Mouse (Mus musculus): ENCODE measurements around the gene Olfr656.
A peak's percentile ranks its signal among the peaks of the same experiment; 100 is the strongest.

Gene Olfr656

GRCm38 (mm10) chr7:104613655-104614054 is at the start of gene Olfr656:
Gene Olfr656 (plus strand): TSS chr7:104613955.
- no peak for DNase-seq (ENCODE audit: low spot score in 2 of 2)

- no peak for DNase-seq (ENCODE audit: low spot score in 2 of 2)
These were observed 36.7 kb upstream of the Olfr656 start, which contains the start of gene Olfr653 for GRCm38 (mm10) chr7:104577014-104577413. Gene Olfr653 (plus strand): TSS chr7:104577314.

GRCm38 (mm10) chr7:104580846-104581245 is 32.9 kb upstream of the Olfr656 start:
- DNase-seq (ENCODE audit: low spot score in 2 of 2), result no peak

- DNase-seq (ENCODE audit: low spot score in 2 of 2), result no peak
These were observed 32.3 kb upstream of the Olfr656 start for GRCm38 (mm10) chr7:104581429-104581828.

GRCm38 (mm10) chr7:104586725-104587124 is 27.0 kb upstream of the Olfr656 start, which contains the start of gene Olfr654:
Gene Olfr654 (plus strand): TSS chr7:104587025.
- DNase-seq (ENCODE audit: low spot score in 2 of 2), result no peak

GRCm38 (mm10) chr7:104588274-104588673 is 25.5 kb upstream of the Olfr656 start:
- no peak for DNase-seq (ENCODE audit: low spot score in 2 of 2)

- DNase-seq (ENCODE audit: low spot score in 2 of 2), result no peak
These were observed 12.1 kb upstream of the Olfr656 start, which contains the start of gene Olfr655 for GRCm38 (mm10) chr7:104601679-104602078. Gene Olfr655 (minus strand): TSS chr7:104601779.

GRCm38 (mm10) chr7:104603173-104603572 is 10.6 kb upstream of the Olfr656 start:
- no peak for DNase-seq (ENCODE audit: low spot score in 2 of 2)

GRCm38 (mm10) chr7:104604727-104605126 is 9.0 kb upstream of the Olfr656 start:
- DNase-seq (ENCODE audit: low spot score in 2 of 2), result no peak

GRCm38 (mm10) chr7:104624494-104624893 is 10.7 kb downstream of the Olfr656 start, which contains the start of gene Olfr657:
Gene Olfr657 (plus strand): TSS chr7:104624794.
- DNase-seq (ENCODE audit: low spot score in 2 of 2), result no peak

- DNase-seq (ENCODE audit: low spot score in 2 of 2), result peak; percentile 9 to 16
These were observed 33.2 kb downstream of the Olfr656 start, which contains the start of gene Olfr658 for GRCm38 (mm10) chr7:104646841-104647482. Gene Olfr658 (minus strand): TSS chr7:104647305.

- DNase-seq (ENCODE audit: low spot score in 2 of 2), result no peak
These were observed 52.7 kb downstream of the Olfr656 start, which contains the start of gene Olfr659 for GRCm38 (mm10) chr7:104666453-104666852. Gene Olfr659 (plus strand): TSS chr7:104666753.
